Mouse (Mus musculus): Measurements from ENCODE around the gene 2610301B20Rik. TPM values are rescaled to one million over a fixed set of nuclear protein-coding genes. Genes with fewer than 3 reads are reported as not detected.

The 2610301B20Rik gene
- polyA plus RNA-seq, 1 experiment from 2014 or later: 28.8 TPM

GRCm38 (mm10) chr4:10924541-10924940, 50.2 kb downstream of the 2610301B20Rik start:
- WGBS: 86% methylated on average over 5 of the region's 5 CpGs
- Histone ChIP-seq H3K27me3 (no peaks in the 10 kb centered on the region), H3K4me2 (no peak overlapping the region), H3K27ac (no peak overlapping the region), H3K9me3 (no peaks in the 10 kb centered on the region), H3K36me3 (no peaks in the 10 kb centered on the region), H3K4me1 (no peaks in the 10 kb centered on the region), H3K9ac (no peak overlapping the region), H3K4me3 (no peak overlapping the region)
- no peak for ATAC-seq (ENCODE audit: borderline replicate concordance, extremely low read depth, low FRiP score, low TSS enrichment)

GRCm38 (mm10) chr4:10926416-10926815, 52.1 kb downstream of the 2610301B20Rik start:
- Histone ChIP-seq H3K27me3 (no peaks in the 10 kb centered on the region), H3K4me2 (no peak overlapping the region), H3K9me3 (no peaks in the 10 kb centered on the region), H3K4me1 (no peaks in the 10 kb centered on the region), H3K4me3 (no peak overlapping the region), H3K9ac (no peak overlapping the region), H3K27ac (no peak overlapping the region), H3K36me3 (no peaks in the 10 kb centered on the region)
- ATAC-seq (ENCODE audit: borderline replicate concordance, extremely low read depth, low FRiP score, low TSS enrichment): no peak
- WGBS: 88% methylated on average over 4 of the region's 4 CpGs

- H3K9me3 ChIP-seq: no peaks in the 10 kb centered on the region
Observed at GRCm38 (mm10) chr4:10928158-10928557, 53.9 kb downstream of the 2610301B20Rik start.

GRCm38 (mm10) chr4:10929726-10930125, 55.4 kb downstream of the 2610301B20Rik start:
- H3K27ac ChIP-seq: no peak overlapping the region
- no peak overlapping the region for H3K4me3 ChIP-seq
- H3K4me2 ChIP-seq: no peak overlapping the region
- H3K9me3 ChIP-seq: no peaks in the 10 kb centered on the region
- H3K9ac ChIP-seq: no peak overlapping the region
- 79% methylated on average over 3 of the region's 3 CpGs for WGBS
- no peaks in the 10 kb centered on the region for H3K36me3 ChIP-seq
- no peak for ATAC-seq (ENCODE audit: borderline replicate concordance, extremely low read depth, low FRiP score, low TSS enrichment)
- no peaks in the 10 kb centered on the region for H3K27me3 ChIP-seq
- H3K4me1 ChIP-seq: no peaks in the 10 kb centered on the region

More at GRCm38 (mm10) chr4:10928158-10928557, 53.9 kb downstream of the 2610301B20Rik start:
- H3K4me2 ChIP-seq: no peak overlapping the region
- H3K4me3 ChIP-seq: no peak overlapping the region
- H3K9ac ChIP-seq: no peak overlapping the region
- no peaks in the 10 kb centered on the region for H3K4me1 ChIP-seq
- no peaks in the 10 kb centered on the region for H3K36me3 ChIP-seq
- 84% methylated on average over 6 of the region's 6 CpGs for WGBS
- no peak overlapping the region for H3K27ac ChIP-seq
- no peaks in the 10 kb centered on the region for H3K27me3 ChIP-seq
- no peak for ATAC-seq (ENCODE audit: borderline replicate concordance, extremely low read depth, low FRiP score, low TSS enrichment)

- Histone ChIP-seq H3K4me2 (no peak overlapping the region), H3K9me3 (no peaks in the 10 kb centered on the region), H3K36me3 (no peaks in the 10 kb centered on the region), H3K4me3 (no peak overlapping the region), H3K4me1 (no peaks in the 10 kb centered on the region), H3K9ac (no peak overlapping the region), H3K27ac (no peak overlapping the region), H3K27me3 (no peaks in the 10 kb centered on the region)
- WGBS: 71% methylated on average over 9 of the region's 9 CpGs
- no peak for ATAC-seq (ENCODE audit: borderline replicate concordance, extremely low read depth, low FRiP score, low TSS enrichment)
Observed at GRCm38 (mm10) chr4:10931040-10931439, 56.7 kb downstream of the 2610301B20Rik start.

- ATAC-seq (ENCODE audit: borderline replicate concordance, extremely low read depth, low FRiP score, low TSS enrichment): no peak
Observed at GRCm38 (mm10) chr4:10932091-10932745, 57.9 kb downstream of the 2610301B20Rik start.

GRCm38 (mm10) chr4:10932782-10933181, 58.5 kb downstream of the 2610301B20Rik start:
- ATAC-seq (ENCODE audit: borderline replicate concordance, extremely low read depth, low FRiP score, low TSS enrichment): peak; percentile 31
- Histone ChIP-seq H3K36me3 (no peaks in the 10 kb centered on the region), H3K27ac (no peak overlapping the region), H3K4me3 (no peak overlapping the region), H3K27me3 (no peaks in the 10 kb centered on the region), H3K9ac (no peak overlapping the region), H3K4me2 (no peak overlapping the region), H3K9me3 (no peaks in the 10 kb centered on the region), H3K4me1 (no peaks in the 10 kb centered on the region)
- WGBS: 49% methylated on average over 5 of the region's 5 CpGs

More at GRCm38 (mm10) chr4:10932091-10932745, 57.9 kb downstream of the 2610301B20Rik start:
- Histone ChIP-seq H3K27ac (no peak overlapping the region), H3K9me3 (no peaks in the 10 kb centered on the region), H3K4me1 (no peaks in the 10 kb centered on the region), H3K4me3 (no peak overlapping the region), H3K27me3 (no peaks in the 10 kb centered on the region), H3K9ac (no peak overlapping the region), H3K4me2 (no peak overlapping the region), H3K36me3 (no peaks in the 10 kb centered on the region)
- WGBS: 55% methylated on average over 4 of the region's 4 CpGs

GRCm38 (mm10) chr4:10936766-10937165, 62.5 kb downstream of the 2610301B20Rik start:
- H3K9ac ChIP-seq: no peak overlapping the region
- H3K9me3 ChIP-seq: no peaks in the 10 kb centered on the region
- H3K4me3 ChIP-seq: no peak overlapping the region
- no peak for ATAC-seq (ENCODE audit: borderline replicate concordance, extremely low read depth, low FRiP score, low TSS enrichment)
- 80% methylated on average over 4 of the region's 4 CpGs for WGBS
- no peaks in the 10 kb centered on the region for H3K27me3 ChIP-seq
- H3K36me3 ChIP-seq: no peaks in the 10 kb centered on the region
- H3K4me2 ChIP-seq: no peak overlapping the region
- H3K27ac ChIP-seq: no peak overlapping the region
- no peaks in the 10 kb centered on the region for H3K4me1 ChIP-seq

Small RNA genes within 50 kb of the gene (microRNA-seq; reads per million reads assigned to microRNA genes)
- gene Mir3471-1 (not detected), gene n-TSaga9 (3.0 reads per million, percentile 12 among the genes with 10 or more reads in this experiment)
